Mouse (Mus musculus) forebrain, embryonic 15.5 days (tissue): ENCODE measurements around the gene Gja3. TPM values are rescaled to one million over a fixed set of nuclear protein-coding genes. Genes with fewer than 3 reads are reported as not detected.

Experiments
- ATAC-seq: fragments of 200-750 bp; cut with Nextera tagmentation; replicated peaks from 2 replicates; pipeline ENCODE4 v1.8.0; 2017; ENCODE audit warnings: mild to moderate bottlenecking, moderate TSS enrichment, moderate library complexity
- H3K27ac ChIP-seq: fragments of 300-500 bp; sonication (generic); replicated peaks from 2 replicates; pipeline ENCODE4 v1.5.1; 2015; ENCODE audit warnings: mild to moderate bottlenecking, inconsistent platforms
- H3K27me3 ChIP-seq: fragments of 300-500 bp; sonication (generic); 2 replicates; pipeline ENCODE4 v1.6.1; 2015; ENCODE audit warnings: inconsistent platforms
- H3K36me3 ChIP-seq: fragments of 300-500 bp; sonication (generic); 2 replicates; pipeline ENCODE4 v1.6.1; 2015; ENCODE audit warnings: mild to moderate bottlenecking, inconsistent platforms
- H3K4me1 ChIP-seq: fragments of 300-500 bp; sonication (generic); 2 replicates; pipeline ENCODE4 v1.6.1; 2015; ENCODE audit warnings: inconsistent platforms
- H3K4me2 ChIP-seq: fragments of 300-500 bp; sonication (generic); replicated peaks from 2 replicates; pipeline ENCODE4 v1.6.1; 2015; ENCODE audit warnings: mild to moderate bottlenecking, inconsistent platforms
- H3K4me3 ChIP-seq: fragments of 300-500 bp; sonication (generic); 2 replicates; pipeline ENCODE4 v1.5.1; 2015; ENCODE audit warnings: mild to moderate bottlenecking, inconsistent platforms
- H3K9ac ChIP-seq: fragments of 300-500 bp; sonication (generic); replicated peaks from 2 replicates; pipeline ENCODE4 v1.6.1; 2015; ENCODE audit warnings: mild to moderate bottlenecking, inconsistent platforms
- H3K9me3 ChIP-seq: fragments of 300-500 bp; sonication (generic); 2 replicates; pipeline ENCODE4 v1.6.1; 2016; ENCODE audit warnings: inconsistent platforms
- WGBS: fragments of 180-500 bp; shearing (Covaris S2); methylation state at CpG from one replicate; pipeline ENCODE4 v1.1.7; 2015; ENCODE audit warnings: mixed read lengths; 5-methylcytosine and 5-hydroxymethylcytosine counted together
- polyA plus RNA-seq: library from polyadenylated mRNA; unstranded; fragments of >200 nt; fragmentation: Nextera tagmentation; extraction: Ambion mirVana; gene quantifications from 2 replicates; pipeline ENCODE4 v1.2.1, GENCODE M21; 2015

Gja3 gene
- polyA plus RNA-seq, result 0.08 and 0.17 TPM in 2 replicates

- peaks cover 41% of the 10 kb centered on the region for H3K27me3 ChIP-seq
- no peak within 1 kb of the TSS for H3K27ac ChIP-seq
- H3K4me1 ChIP-seq, result peaks cover 13% of the 10 kb centered on the region
- no peaks in the 10 kb centered on the region for H3K9me3 ChIP-seq
- 1% methylated on average over 75 of the region's 79 CpGs for WGBS
- peak within 1 kb of the TSS; percentile 49 for H3K4me3 ChIP-seq
- peak within 1 kb of the TSS; percentile 33; the same call in 1 of the 2 replicates for H3K9ac ChIP-seq
- ATAC-seq, result peak; percentile 74
- peak within 1 kb of the TSS; percentile 92 for H3K4me2 ChIP-seq
- H3K36me3 ChIP-seq, result no peaks in the 10 kb centered on the region
These were observed at the start of gene Gja3 for GRCm38 (mm10) chr14:57057563-57058321. Gene Gja3, minus strand, starts transcription at chr14:57058100.

- Histone ChIP-seq H3K4me2 (no peak overlapping the region), H3K9ac (no peak overlapping the region), H3K36me3 (no peaks in the 10 kb centered on the region), H3K27ac (no peak overlapping the region), H3K4me3 (no peak overlapping the region), H3K27me3 (peaks cover 54% of the 10 kb centered on the region), H3K4me1 (peaks cover 18% of the 10 kb centered on the region), H3K9me3 (no peaks in the 10 kb centered on the region)
- no peak for ATAC-seq
- 83% methylated on average over 8 of the region's 8 CpGs for WGBS
These were observed 49.2 kb upstream of the Gja3 start for GRCm38 (mm10) chr14:57107091-57107490.

- H3K4me2 ChIP-seq, result no peak overlapping the region
- peaks cover 18% of the 10 kb centered on the region for H3K4me1 ChIP-seq
- WGBS, result 46% methylated on average over 11 of the region's 11 CpGs
- no peaks in the 10 kb centered on the region for H3K9me3 ChIP-seq
- H3K4me3 ChIP-seq, result no peak overlapping the region
- H3K27ac ChIP-seq, result no peak overlapping the region
- peaks cover 58% of the 10 kb centered on the region for H3K27me3 ChIP-seq
- no peak for ATAC-seq
- H3K9ac ChIP-seq, result no peak overlapping the region
- H3K36me3 ChIP-seq, result no peaks in the 10 kb centered on the region
These were observed 47.8 kb upstream of the Gja3 start for GRCm38 (mm10) chr14:57105721-57106120.

- 12% methylated on average over 14 of the region's 14 CpGs for WGBS
- no peaks in the 10 kb centered on the region for H3K36me3 ChIP-seq
- H3K4me3 ChIP-seq, result peak overlapping the region; percentile 54; the same call in 1 of the 2 replicates
- H3K27ac ChIP-seq, result no peak overlapping the region
- no peak overlapping the region for H3K9ac ChIP-seq
- no peak for ATAC-seq
- H3K27me3 ChIP-seq, result peaks cover 58% of the 10 kb centered on the region
- peak overlapping the region; percentile 99 for H3K4me2 ChIP-seq
- no peaks in the 10 kb centered on the region for H3K9me3 ChIP-seq
- peaks cover 18% of the 10 kb centered on the region for H3K4me1 ChIP-seq
These were observed 47.2 kb upstream of the Gja3 start for GRCm38 (mm10) chr14:57105111-57105510.

- Histone ChIP-seq H3K4me1 (peaks cover 18% of the 10 kb centered on the region), H3K36me3 (no peaks in the 10 kb centered on the region), H3K9me3 (no peaks in the 10 kb centered on the region), H3K4me3 (peak within 1 kb of the TSS; percentile 54), H3K9ac (peak within 1 kb of the TSS; percentile 42), H3K27me3 (peaks cover 58% of the 10 kb centered on the region), H3K4me2 (peak within 1 kb of the TSS; percentile 99), H3K27ac (no peak within 1 kb of the TSS)
- WGBS, result under 1% methylated on average over 99 of the region's 101 CpGs
- peak; percentile 78 for ATAC-seq
These were observed 46.5 kb upstream of the Gja3 start, which contains the start of gene Gjb2 for GRCm38 (mm10) chr14:57104106-57105023. Gene Gjb2, minus strand, starts transcription at chr14:57104702.

- H3K4me3 ChIP-seq, result peak overlapping the region; percentile 54
- H3K9me3 ChIP-seq, result no peaks in the 10 kb centered on the region
- peak overlapping the region; percentile 99 for H3K4me2 ChIP-seq
- H3K9ac ChIP-seq, result peak overlapping the region; percentile 42
- no peaks in the 10 kb centered on the region for H3K36me3 ChIP-seq
- no peak for ATAC-seq
- 3% methylated on average over 22 of the region's 22 CpGs for WGBS
- H3K4me1 ChIP-seq, result peaks cover 18% of the 10 kb centered on the region
- H3K27me3 ChIP-seq, result peaks cover 58% of the 10 kb centered on the region
- H3K27ac ChIP-seq, result no peak overlapping the region
These were observed 45.8 kb upstream of the Gja3 start for GRCm38 (mm10) chr14:57103711-57104105.

- WGBS, result 55% methylated on average over 6 of the region's 6 CpGs
- ATAC-seq, result no peak
- no peak overlapping the region for H3K27ac ChIP-seq
- H3K4me1 ChIP-seq, result peaks cover 18% of the 10 kb centered on the region
- H3K9me3 ChIP-seq, result no peaks in the 10 kb centered on the region
- no peak overlapping the region for H3K4me2 ChIP-seq
- H3K9ac ChIP-seq, result no peak overlapping the region
- peaks cover 58% of the 10 kb centered on the region for H3K27me3 ChIP-seq
- H3K4me3 ChIP-seq, result no peak overlapping the region
- H3K36me3 ChIP-seq, result no peaks in the 10 kb centered on the region
These were observed 45.2 kb upstream of the Gja3 start for GRCm38 (mm10) chr14:57103121-57103520.

- Histone ChIP-seq H3K27ac (no peak overlapping the region), H3K36me3 (no peaks in the 10 kb centered on the region), H3K27me3 (peaks cover 47% of the 10 kb centered on the region), H3K4me1 (peaks cover 18% of the 10 kb centered on the region), H3K4me3 (no peak overlapping the region), H3K9ac (no peak overlapping the region), H3K4me2 (no peak overlapping the region), H3K9me3 (no peaks in the 10 kb centered on the region)
- ATAC-seq, result no peak
- WGBS, result 92% methylated on average over 7 of the region's 7 CpGs
These were observed 43.7 kb upstream of the Gja3 start for GRCm38 (mm10) chr14:57101623-57102022.

- 85% methylated on average over 4 of the region's 4 CpGs for WGBS
- no peak for ATAC-seq
- H3K4me3 ChIP-seq, result no peak overlapping the region
- H3K9ac ChIP-seq, result no peak overlapping the region
- no peak overlapping the region for H3K4me2 ChIP-seq
- no peaks in the 10 kb centered on the region for H3K36me3 ChIP-seq
- H3K4me1 ChIP-seq, result no peaks in the 10 kb centered on the region
- H3K27me3 ChIP-seq, result no peaks in the 10 kb centered on the region
- no peak overlapping the region for H3K27ac ChIP-seq
- no peaks in the 10 kb centered on the region for H3K9me3 ChIP-seq
These were observed 38.0 kb upstream of the Gja3 start for GRCm38 (mm10) chr14:57095855-57096254.

GRCm38 (mm10) chr14:57093029-57093428 is 35.1 kb upstream of the Gja3 start:
- Histone ChIP-seq H3K4me3 (no peak overlapping the region), H3K4me2 (no peak overlapping the region), H3K27me3 (no peaks in the 10 kb centered on the region), H3K4me1 (no peaks in the 10 kb centered on the region), H3K9ac (no peak overlapping the region), H3K36me3 (no peaks in the 10 kb centered on the region), H3K27ac (no peak overlapping the region), H3K9me3 (no peaks in the 10 kb centered on the region)
- no peak for ATAC-seq
- WGBS, result 6% methylated on average over 8 of the region's 8 CpGs

- H3K4me3 ChIP-seq, result no peak overlapping the region
- H3K9me3 ChIP-seq, result no peaks in the 10 kb centered on the region
- no peak overlapping the region for H3K4me2 ChIP-seq
- WGBS, result 63% methylated on average over 2 of the region's 2 CpGs
- H3K36me3 ChIP-seq, result no peaks in the 10 kb centered on the region
- no peak overlapping the region for H3K9ac ChIP-seq
- H3K27ac ChIP-seq, result no peak overlapping the region
- no peak for ATAC-seq
- H3K27me3 ChIP-seq, result no peaks in the 10 kb centered on the region
- no peaks in the 10 kb centered on the region for H3K4me1 ChIP-seq
These were observed 32.1 kb upstream of the Gja3 start for GRCm38 (mm10) chr14:57090001-57090400.

- Histone ChIP-seq H3K27ac (no peak overlapping the region), H3K9me3 (no peaks in the 10 kb centered on the region), H3K4me1 (no peaks in the 10 kb centered on the region), H3K4me3 (no peak overlapping the region), H3K27me3 (no peaks in the 10 kb centered on the region), H3K9ac (no peak overlapping the region), H3K36me3 (no peaks in the 10 kb centered on the region), H3K4me2 (no peak overlapping the region)
- WGBS, result 87% methylated on average over 7 of the region's 7 CpGs
- ATAC-seq, result no peak
These were observed 31.2 kb upstream of the Gja3 start for GRCm38 (mm10) chr14:57089107-57089506.
